Mouse (Mus musculus): ENCODE data around the gene Inpp4a.
A peak's percentile ranks its signal among the peaks of the same experiment; 100 is the strongest.

Inpp4a gene

DNA sequence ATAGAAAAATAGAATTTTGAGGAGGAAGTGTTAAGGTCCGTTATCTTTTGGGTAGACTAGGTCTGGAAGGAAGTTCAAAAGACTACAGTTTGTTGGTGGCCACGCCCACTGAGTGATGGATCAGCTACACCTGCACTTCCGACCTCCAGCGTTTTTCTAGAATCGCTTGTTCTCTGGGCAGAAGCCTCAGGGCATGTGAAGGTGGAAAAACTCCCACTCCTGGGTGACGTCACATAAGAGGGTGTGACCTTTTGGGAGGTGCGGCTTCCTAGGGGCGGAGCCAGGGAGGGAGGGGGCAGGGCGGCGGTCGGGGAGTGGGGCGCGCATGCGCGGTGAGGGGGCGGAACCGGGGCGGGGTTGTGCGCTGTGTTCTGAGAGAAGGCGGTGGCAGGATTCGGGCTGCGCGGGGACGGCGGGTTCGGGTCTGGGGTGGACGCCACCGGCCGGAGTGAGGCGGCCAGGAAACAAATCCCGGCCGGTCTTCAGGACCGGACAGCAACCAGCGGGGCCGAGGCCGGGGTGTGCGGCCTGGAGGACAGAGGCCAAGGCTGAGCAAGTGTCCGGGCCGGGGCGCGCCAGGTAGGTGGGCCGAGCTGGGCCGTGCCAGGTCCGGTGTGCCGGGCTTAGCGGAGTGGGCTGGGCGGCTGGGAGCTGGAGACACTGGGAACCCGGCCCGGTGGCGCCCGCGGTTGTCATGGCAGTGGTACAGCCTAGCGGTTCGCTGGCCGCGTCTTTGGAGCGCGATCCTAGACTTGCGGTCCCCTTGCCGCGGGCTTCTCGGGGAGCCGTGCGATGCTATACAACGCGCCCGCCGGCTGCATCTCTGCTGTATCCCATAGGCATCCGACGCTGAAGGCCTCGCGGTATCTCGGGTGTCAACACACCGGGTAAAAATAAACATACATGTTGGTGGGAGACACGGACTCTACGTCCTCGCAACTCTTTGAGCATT is at the start of gene Inpp4a:
Inpp4a (plus strand) TSS at position 326 of the 952 bp plus-strand sequence.
- DNase-seq (ENCODE audit: low spot score) = peak; percentile 91

- DNase-seq (ENCODE audit: low spot score) = peak; percentile 92
Observed at GRCm38 (mm10) chr1:37250643-37251310, 48.9 kb upstream of the Inpp4a start.

- no peak for DNase-seq (ENCODE audit: low spot score)
Observed at GRCm38 (mm10) chr1:37258443-37258842, 41.2 kb upstream of the Inpp4a start.

- peak; percentile 71 for DNase-seq (ENCODE audit: low spot score)
Observed at GRCm38 (mm10) chr1:37272464-37272863, 27.2 kb upstream of the Inpp4a start.

DNA sequence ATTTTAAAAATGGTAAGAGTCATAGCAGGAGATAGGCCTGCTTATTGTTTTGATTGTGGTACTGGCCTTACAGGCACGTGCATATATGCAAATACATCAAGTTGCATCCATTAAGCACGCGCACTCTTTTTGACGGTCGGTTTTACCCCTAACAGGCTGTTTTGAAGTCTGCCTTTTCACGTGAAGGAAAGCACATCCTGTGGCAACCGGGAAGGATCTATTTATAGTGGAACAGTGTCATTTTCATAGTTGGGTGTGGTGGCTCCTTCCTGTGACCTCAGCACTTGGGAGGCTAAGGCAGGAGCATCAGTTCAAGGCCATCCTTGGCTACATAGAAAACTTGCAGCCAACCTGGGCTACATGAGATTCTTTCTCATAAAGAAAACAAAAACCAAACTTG is 13.1 kb upstream of the Inpp4a start:
- no peak for DNase-seq (ENCODE audit: low spot score)

GRCm38 (mm10) chr1:37287748-37288147 is 11.9 kb upstream of the Inpp4a start:
- no peak for DNase-seq (ENCODE audit: low spot score)

DNA sequence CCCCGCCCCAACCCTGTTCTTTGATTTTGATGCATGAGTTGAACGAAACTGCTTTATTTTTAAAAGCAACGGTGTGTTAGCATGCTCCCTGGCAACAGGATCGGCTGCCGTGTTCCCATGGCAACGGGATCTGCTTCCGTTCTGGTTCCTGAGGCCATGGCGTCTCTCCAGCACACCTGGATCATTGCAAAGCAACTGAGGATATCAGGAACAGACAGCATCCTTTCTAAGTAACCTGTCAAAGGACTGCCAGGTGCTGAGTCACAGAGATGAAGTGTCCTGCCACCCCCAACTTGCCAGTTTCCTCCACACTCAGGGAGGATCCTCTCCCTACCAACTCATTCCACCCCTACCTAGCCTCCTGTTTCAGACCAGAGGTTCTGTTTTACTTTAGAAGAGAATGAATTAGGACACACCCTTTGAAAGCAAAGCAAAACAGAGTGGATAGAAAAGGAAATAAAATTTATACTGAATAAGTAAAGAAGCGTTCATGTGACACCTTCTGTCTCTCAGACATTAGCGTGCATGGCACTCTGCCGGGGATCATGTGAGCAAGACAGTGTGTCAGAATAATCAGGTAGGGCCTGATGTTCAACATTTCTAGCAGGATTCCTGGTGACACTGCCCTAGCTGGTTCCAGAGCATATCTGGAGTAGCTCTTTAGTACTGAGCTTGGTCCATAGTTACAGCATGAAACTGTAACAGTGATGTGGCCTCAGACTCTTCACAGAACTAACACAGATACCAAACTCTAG is 11.3 kb upstream of the Inpp4a start:
- peak; percentile 60 for DNase-seq (ENCODE audit: low spot score)

DNA sequence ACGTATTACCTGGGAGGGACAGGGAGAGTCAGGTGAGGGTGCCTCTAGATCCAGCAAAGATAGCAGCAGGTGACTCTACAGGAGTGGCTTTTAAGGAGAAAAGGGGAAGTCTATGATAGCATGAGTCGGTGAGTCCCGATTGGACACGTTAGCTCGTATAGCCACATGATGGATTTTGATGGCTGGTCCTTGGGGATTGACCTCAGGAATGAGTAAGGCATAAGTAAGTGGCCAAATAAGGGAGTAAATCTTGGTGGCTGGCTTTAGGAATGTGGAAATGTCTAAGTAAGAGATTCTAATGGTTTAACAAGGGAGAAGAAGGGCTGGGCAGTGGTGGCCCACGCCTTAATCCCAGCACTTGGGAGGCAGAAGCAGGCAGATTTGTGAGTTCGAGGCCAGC is 10.7 kb upstream of the Inpp4a start:
- no peak for DNase-seq (ENCODE audit: low spot score)

GRCm38 (mm10) chr1:37296414-37296813 is 3.3 kb upstream of the Inpp4a start:
- no peak for DNase-seq (ENCODE audit: low spot score)

DNA sequence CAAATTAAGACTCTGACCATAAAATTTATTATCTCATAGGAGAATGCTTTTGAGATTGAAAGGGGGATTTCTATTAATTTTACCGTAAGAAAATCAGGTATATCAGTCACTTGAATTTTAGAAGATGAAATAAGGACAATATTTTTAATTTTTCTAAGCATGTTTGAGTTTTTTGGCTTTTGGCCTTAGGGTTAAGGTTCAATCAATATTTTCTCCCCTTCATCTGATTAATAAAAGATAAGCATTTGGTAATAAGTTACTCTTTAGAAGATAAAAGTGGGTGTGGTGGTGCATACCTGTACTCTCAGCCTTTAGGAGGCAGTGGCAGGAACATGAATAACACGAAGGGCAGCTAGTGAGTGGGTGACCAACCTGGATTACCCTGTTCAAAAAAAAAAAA is 761 bp upstream of the Inpp4a start:
- DNase-seq (ENCODE audit: low spot score) = no peak

GRCm38 (mm10) chr1:37300650-37301049 is 985 bp downstream of the Inpp4a start:
- no peak for DNase-seq (ENCODE audit: low spot score)

- no peak for DNase-seq (ENCODE audit: low spot score)
Observed at GRCm38 (mm10) chr1:37302801-37303200, 3.1 kb downstream of the Inpp4a start.

DNA sequence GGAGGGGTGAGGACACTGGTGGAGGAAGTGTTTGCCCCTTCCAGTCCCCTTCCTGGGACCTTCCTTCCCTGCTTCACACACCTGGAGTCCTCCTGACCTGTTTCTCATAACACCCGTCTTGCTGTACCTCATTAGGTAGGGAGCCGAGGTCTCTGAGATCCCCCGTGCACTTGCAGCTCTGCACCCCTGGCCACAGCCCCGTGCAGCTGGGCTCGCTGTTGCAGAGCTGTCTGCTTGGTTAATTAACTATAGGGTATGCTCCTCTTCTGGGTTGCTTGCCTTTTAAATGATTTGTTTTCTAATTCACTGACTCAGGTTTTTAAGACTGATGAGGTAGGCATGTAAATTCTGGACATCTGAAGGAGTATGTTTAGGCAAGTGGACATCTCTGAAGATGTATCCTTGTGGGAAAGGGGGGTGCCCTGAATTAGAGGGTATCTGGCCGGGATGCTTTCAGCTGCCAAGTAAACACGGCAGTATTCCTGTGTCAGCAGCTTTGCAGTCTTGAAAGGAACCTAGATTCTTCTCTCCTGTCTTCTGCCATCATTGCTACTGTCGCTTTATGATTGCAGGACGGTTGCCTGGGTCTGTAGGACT is 6.1 kb downstream of the Inpp4a start:
- DNase-seq (ENCODE audit: low spot score) = no peak

GRCm38 (mm10) chr1:37307586-37307985 is 7.9 kb downstream of the Inpp4a start:
- DNase-seq (ENCODE audit: low spot score) = no peak

GRCm38 (mm10) chr1:37308021-37308742 is 8.5 kb downstream of the Inpp4a start:
- no peak for DNase-seq (ENCODE audit: low spot score)

DNA sequence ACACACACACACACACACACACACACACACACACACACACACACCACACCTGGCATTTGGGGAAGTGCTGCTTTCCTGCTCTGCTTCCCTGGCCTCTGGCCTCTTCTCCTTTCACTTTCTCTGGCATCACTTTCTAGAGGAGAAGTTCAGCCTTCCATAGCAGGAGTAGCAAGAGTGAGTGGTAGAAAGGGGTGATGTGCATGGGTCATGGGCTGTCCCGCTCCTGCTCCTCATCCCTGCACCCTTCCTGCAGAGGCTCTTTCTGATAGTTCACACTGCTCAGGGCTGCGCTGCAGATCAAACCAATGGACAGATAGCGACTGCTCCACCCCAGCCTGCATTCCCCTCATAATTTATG is 9.1 kb downstream of the Inpp4a start:
- DNase-seq (ENCODE audit: low spot score) = no peak

DNA sequence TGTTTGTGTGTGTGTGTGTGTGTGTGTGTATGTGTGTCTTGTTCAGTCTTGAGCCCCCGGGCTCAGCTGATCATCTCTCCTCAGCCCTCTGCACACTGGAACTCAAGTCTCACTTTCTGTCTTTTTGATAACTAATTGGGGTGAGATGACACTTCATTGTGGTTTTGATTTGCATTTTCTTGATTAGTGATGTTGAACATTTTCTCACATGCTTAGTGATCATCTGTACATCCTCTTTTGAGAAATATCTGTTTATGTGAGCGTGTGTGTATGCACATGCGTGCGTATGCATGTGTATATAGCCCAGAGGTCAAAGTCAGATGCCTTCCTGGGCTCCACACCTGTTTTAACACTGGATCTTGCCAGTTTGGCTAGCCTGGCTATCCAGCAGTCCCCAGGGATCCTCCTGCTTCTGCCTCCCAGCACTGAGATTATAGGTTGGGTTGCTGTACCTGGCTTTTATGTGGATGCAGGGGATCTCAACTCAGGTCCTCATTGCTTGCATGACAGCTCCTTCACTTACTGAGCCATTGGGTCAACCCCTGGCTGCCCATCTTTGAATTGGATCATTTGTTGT is 10.4 kb downstream of the Inpp4a start:
- no peak for DNase-seq (ENCODE audit: low spot score)

DNA sequence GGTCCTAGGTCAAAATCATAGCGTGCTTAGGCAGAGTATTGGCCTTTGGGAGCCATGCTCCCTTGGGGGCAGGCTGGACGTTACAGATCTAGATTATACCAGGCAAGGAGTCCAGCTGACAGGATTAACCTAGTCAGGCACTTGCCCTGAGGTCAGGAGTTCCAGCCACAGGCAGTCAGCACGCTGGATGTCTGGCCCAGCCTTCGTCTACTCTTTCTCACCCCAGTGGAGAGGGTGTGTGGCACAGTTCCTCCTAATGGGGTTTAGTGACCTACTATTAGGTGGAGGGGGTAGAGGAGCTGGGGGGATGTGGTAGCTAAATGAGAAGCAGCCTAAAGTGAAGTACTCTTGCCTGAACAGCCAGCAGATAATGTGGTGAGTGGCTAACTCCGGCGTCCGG is 14.7 kb downstream of the Inpp4a start:
- DNase-seq (ENCODE audit: low spot score) = no peak

- no peak for DNase-seq (ENCODE audit: low spot score)
Observed at GRCm38 (mm10) chr1:37317644-37318285, 18.1 kb downstream of the Inpp4a start.

DNA sequence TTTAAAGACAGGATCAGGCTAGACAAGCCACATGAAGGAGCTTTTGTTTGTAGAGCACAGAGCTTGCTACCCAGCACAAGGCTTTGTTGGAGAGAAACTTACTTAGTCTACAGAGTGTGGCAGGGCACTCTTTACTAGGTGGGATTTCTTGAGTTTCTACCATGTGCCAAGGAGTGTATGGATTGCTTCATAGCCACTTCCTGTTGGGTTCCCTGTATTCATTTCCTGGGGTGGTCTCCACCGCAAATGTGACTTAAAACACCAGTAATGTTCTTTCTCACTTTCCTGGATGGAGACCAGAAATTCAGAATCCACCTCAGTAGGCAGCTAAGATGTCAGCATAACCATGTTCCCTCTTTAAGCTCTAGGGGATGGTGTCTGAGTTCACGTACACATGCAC is 18.9 kb downstream of the Inpp4a start:
- no peak for DNase-seq (ENCODE audit: low spot score)

- no peak for DNase-seq (ENCODE audit: low spot score)
Observed at GRCm38 (mm10) chr1:37322690-37323089, 23.0 kb downstream of the Inpp4a start.

Data from layer of hippocampus, adult 11-12 months (tissue).